Mouse (Mus musculus) lung, postnatal 0 days (tissue): ENCODE measurements around the gene Zfp746. TPM values are rescaled to one million over a fixed set of nuclear protein-coding genes. Genes with fewer than 3 reads are reported as not detected.

Source experiments
- ATAC-seq: fragments of 200-750 bp; cut with Nextera tagmentation; 2 replicates; pipeline ENCODE4 v1.8.0; 2017; ENCODE audit warnings: moderate library complexity
- DNase-seq: peaks from one replicate; pipeline ENCODE4 v3.0.0-alpha.2; 2016; ENCODE audit warnings: low spot score
- H3K27ac ChIP-seq: fragments of 300-500 bp; sonication (generic); 2 replicates; pipeline ENCODE4 v1.5.1; 2014; ENCODE audit warnings: antibody characterized with exemption, mild to moderate bottlenecking, low read length, mixed read lengths
- H3K27me3 ChIP-seq: fragments of 300-500 bp; sonication (generic); replicated peaks from 2 replicates; pipeline ENCODE4 v1.6.1; 2014; ENCODE audit warnings: low read length, mixed read lengths; ENCODE audit not compliant: insufficient read depth
- H3K36me3 ChIP-seq: fragments of 300-500 bp; sonication (generic); 2 replicates; pipeline ENCODE4 v1.6.1; 2014; ENCODE audit warnings: low read length, mixed read lengths; ENCODE audit not compliant: insufficient read depth
- H3K4me1 ChIP-seq: fragments of 300-500 bp; sonication (generic); 2 replicates; pipeline ENCODE4 v1.6.1; 2014; ENCODE audit warnings: antibody characterized with exemption, low read depth, low read length, mixed read lengths; ENCODE audit not compliant: insufficient read depth
- H3K4me2 ChIP-seq: fragments of 300-500 bp; sonication (generic); replicated peaks from 2 replicates; pipeline ENCODE4 v1.6.1; 2014; ENCODE audit warnings: low read depth, mild to moderate bottlenecking, low read length, moderate library complexity, mixed read lengths
- H3K4me3 ChIP-seq: fragments of 300-500 bp; sonication (generic); 2 replicates; pipeline ENCODE4 v1.5.1; 2014; ENCODE audit warnings: low read depth, low read length
- H3K9ac ChIP-seq: fragments of 300-500 bp; sonication (generic); replicated peaks from 2 replicates; pipeline ENCODE4 v1.6.1; 2014; ENCODE audit warnings: low read depth, mild to moderate bottlenecking
- H3K9me3 ChIP-seq: fragments of 300-500 bp; sonication (generic); 2 replicates; pipeline ENCODE4 v1.6.1; 2016; ENCODE audit warnings: low read length, mixed read lengths
- CTCF ChIP-seq: IDR thresholded peaks from 2 replicates; pipeline ENCODE4 v1.5.1; 2016; ENCODE audit warnings: antibody characterized with exemption, mild to moderate bottlenecking
- EP300 ChIP-seq: IDR thresholded peaks from 2 replicates; pipeline ENCODE4 v1.6.1; 2016; ENCODE audit warnings: antibody characterized with exemption, mild to moderate bottlenecking, control low read depth
- WGBS: fragments of 180-500 bp; shearing (Covaris S2); extraction: QIAGEN DNeasy Blood & Tissue Kit; methylation state at CpG from one replicate; pipeline ENCODE4 v1.1.7; 2014; 5-methylcytosine and 5-hydroxymethylcytosine counted together
- polyA plus RNA-seq: library from polyadenylated mRNA; unstranded; fragments of >200 nt; fragmentation: Nextera tagmentation; extraction: Ambion mirVana; gene quantifications from 2 replicates; pipeline ENCODE4 v1.2.1, GENCODE M21; 2015

The Zfp746 gene
- polyA plus RNA-seq, 1 experiment from 2014 or later = 13.5 TPM

GRCm38 (mm10) chr6:48060895-48061294, 25.5 kb downstream of the Zfp746 start:
- Histone ChIP-seq H3K9ac (no peak overlapping the region), H3K4me2 (no peak overlapping the region), H3K36me3 (peaks cover 17% of the 10 kb centered on the region), H3K27ac (no peak overlapping the region), H3K4me3 (no peak overlapping the region), H3K27me3 (no peaks in the 10 kb centered on the region), H3K4me1 (no peaks in the 10 kb centered on the region), H3K9me3 (no peaks in the 10 kb centered on the region)
- no peak for DNase-seq
- WGBS = 91% methylated on average over 1 of the region's 1 CpGs
- no peak for ATAC-seq
- no peak for TF ChIP-seq CTCF
- no peak for TF ChIP-seq EP300

- ATAC-seq (no peak), DNase-seq (no peak)
- 75% methylated on average over 2 of the region's 2 CpGs for WGBS
Observed at GRCm38 (mm10) chr6:48060421-48060820, 26.0 kb downstream of the Zfp746 start.

GRCm38 (mm10) chr6:48052136-48052535, 34.3 kb downstream of the Zfp746 start:
- Histone ChIP-seq H3K9me3 (no peaks in the 10 kb centered on the region), H3K27me3 (no peaks in the 10 kb centered on the region), H3K36me3 (no peaks in the 10 kb centered on the region), H3K4me3 (no peak overlapping the region), H3K4me1 (peaks cover 3% of the 10 kb centered on the region), H3K9ac (no peak overlapping the region), H3K27ac (no peak overlapping the region), H3K4me2 (no peak overlapping the region)
- no peak for TF ChIP-seq EP300
- WGBS = 84% methylated on average over 6 of the region's 6 CpGs
- no peak for DNase-seq
- ATAC-seq = no peak

More at GRCm38 (mm10) chr6:48060421-48060820, 26.0 kb downstream of the Zfp746 start:
- H3K9ac ChIP-seq = no peak overlapping the region
- no peak for TF ChIP-seq EP300
- TF ChIP-seq CTCF = no peak
- H3K36me3 ChIP-seq = peaks cover 17% of the 10 kb centered on the region
- H3K9me3 ChIP-seq = no peaks in the 10 kb centered on the region
- no peak overlapping the region for H3K4me2 ChIP-seq
- H3K27me3 ChIP-seq = no peaks in the 10 kb centered on the region
- H3K4me1 ChIP-seq = no peaks in the 10 kb centered on the region
- H3K27ac ChIP-seq = no peak overlapping the region
- H3K4me3 ChIP-seq = no peak overlapping the region

- Histone ChIP-seq H3K36me3 (no peaks in the 10 kb centered on the region), H3K9ac (no peak overlapping the region), H3K4me3 (no peak overlapping the region), H3K4me2 (no peak overlapping the region), H3K27me3 (no peaks in the 10 kb centered on the region), H3K9me3 (no peaks in the 10 kb centered on the region), H3K4me1 (peaks cover 5% of the 10 kb centered on the region), H3K27ac (no peak overlapping the region)
- DNase-seq (no peak), ATAC-seq (no peak)
- TF ChIP-seq CTCF (no peak), EP300 (no peak)
- WGBS = 72% methylated on average over 2 of the region's 2 CpGs
Observed at GRCm38 (mm10) chr6:48051666-48052065, 34.7 kb downstream of the Zfp746 start.

DNA sequence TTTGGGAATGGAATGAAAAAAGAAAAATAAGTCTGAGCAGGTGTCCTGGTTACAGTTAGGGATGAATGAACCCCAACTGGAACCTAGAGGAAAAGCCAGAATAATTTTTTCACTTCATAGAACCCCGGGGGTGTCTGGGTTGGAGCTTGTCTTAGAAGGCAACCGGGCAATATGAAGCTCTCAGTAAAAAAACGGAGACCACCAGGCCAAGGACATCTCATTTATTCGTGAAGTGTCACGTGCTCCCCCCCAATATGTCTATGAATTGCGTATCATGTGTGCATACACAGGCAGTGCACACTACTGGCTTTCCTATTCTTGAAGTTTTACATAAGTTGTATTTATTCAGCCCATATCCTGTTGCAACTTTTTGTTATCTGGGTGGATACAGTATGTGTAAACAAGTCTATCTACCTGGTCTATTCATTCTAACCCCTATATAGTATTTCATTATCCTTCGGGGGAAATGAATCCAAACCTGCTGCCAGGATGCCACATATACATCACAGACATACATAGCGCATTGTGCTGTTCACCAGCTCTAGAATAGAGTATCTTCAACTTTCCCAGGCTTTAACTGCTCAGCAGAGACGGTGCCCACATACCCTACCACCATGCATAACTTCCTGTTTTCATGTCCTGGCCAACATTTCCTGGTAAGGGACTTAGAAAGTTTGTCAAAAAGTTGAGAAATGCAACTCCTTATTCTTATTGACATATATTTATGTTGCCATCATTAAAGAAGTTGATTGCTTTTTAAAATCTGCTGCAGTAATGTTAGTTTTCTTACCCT, 36.9 kb downstream of the Zfp746 start:
- TF ChIP-seq CTCF = no peak
- Histone ChIP-seq H3K9me3 (no peaks in the 10 kb centered on the region), H3K9ac (peak overlapping the region; percentile 84; the same call in 1 of the 2 replicates), H3K27ac (no peak overlapping the region), H3K27me3 (no peaks in the 10 kb centered on the region), H3K36me3 (no peaks in the 10 kb centered on the region; the same call in 1 of the 2 replicates), H3K4me2 (peak overlapping the region; percentile 93), H3K4me1 (peaks cover 5% of the 10 kb centered on the region), H3K4me3 (peak overlapping the region; percentile 80)
- ATAC-seq (no peak), DNase-seq (peak; percentile 12)
- 41% methylated on average over 9 of the region's 9 CpGs for WGBS

- WGBS = 1% methylated on average over 53 of the region's 82 CpGs
- peak; percentile 72 for TF ChIP-seq CTCF
- TF ChIP-seq EP300 = no peak
- Histone ChIP-seq H3K4me3 (peak within 1 kb of the TSS; percentile 80), H3K9me3 (no peaks in the 10 kb centered on the region), H3K4me2 (peak within 1 kb of the TSS; percentile 93), H3K4me1 (peaks cover 5% of the 10 kb centered on the region), H3K27me3 (no peaks in the 10 kb centered on the region), H3K27ac (peak within 1 kb of the TSS; percentile 93), H3K36me3 (peaks cover 6% of the 10 kb centered on the region), H3K9ac (peak within 1 kb of the TSS; percentile 84)
- DNase-seq (peak; percentile 96), ATAC-seq (peak; percentile 96)
Observed at GRCm38 (mm10) chr6:48048426-48049272, 37.7 kb downstream of the Zfp746 start, which contains the start of gene Zfp777. Gene Zfp777 (minus strand): TSS chr6:48048911.
